Mouse (Mus musculus) heart, embryonic 16.5 days (tissue): Measurements from ENCODE around the gene Ccsap. TPM values are rescaled to one million over a fixed set of nuclear protein-coding genes. Genes with fewer than 3 reads are reported as not detected.

Experiments
- ATAC-seq: fragments of 200-750 bp; cut with Nextera tagmentation; replicated peaks from 2 replicates; pipeline ENCODE4 v1.8.0; 2017; ENCODE audit warnings: moderate number of reproducible peaks; ENCODE audit not compliant: insufficient read depth, low FRiP score; ENCODE audit errors: extremely low read depth
- H3K27ac ChIP-seq: fragments of 300-500 bp; sonication (generic); 2 replicates; pipeline ENCODE4 v1.5.1; 2014; ENCODE audit warnings: mild to moderate bottlenecking, low read length, control low read depth, moderate library complexity
- H3K27me3 ChIP-seq: fragments of 300-500 bp; sonication (generic); 2 replicates; pipeline ENCODE4 v1.6.1; 2014; ENCODE audit warnings: low read length, mixed read lengths; ENCODE audit not compliant: control insufficient read depth, insufficient read depth
- H3K36me3 ChIP-seq: fragments of 300-500 bp; sonication (generic); 2 replicates; pipeline ENCODE4 v1.6.1; 2014; ENCODE audit not compliant: control insufficient read depth, insufficient read depth
- H3K4me1 ChIP-seq: fragments of 300-500 bp; sonication (generic); 2 replicates; pipeline ENCODE4 v1.6.1; 2014; ENCODE audit warnings: low read length, mixed read lengths; ENCODE audit not compliant: control insufficient read depth, insufficient read depth
- H3K4me2 ChIP-seq: fragments of 300-500 bp; sonication (generic); 2 replicates; pipeline ENCODE4 v1.6.1; 2014; ENCODE audit warnings: low read depth, mild to moderate bottlenecking, control low read depth, low read length
- H3K4me3 ChIP-seq: fragments of 300-500 bp; sonication (generic); 2 replicates; pipeline ENCODE4 v1.5.1; 2014; ENCODE audit warnings: mild to moderate bottlenecking, control low read depth, low read length
- H3K9ac ChIP-seq: fragments of 300-500 bp; sonication (generic); 2 replicates; pipeline ENCODE4 v1.6.1; 2014; ENCODE audit warnings: low read length, control low read depth
- H3K9me3 ChIP-seq: fragments of 300-500 bp; sonication (generic); replicated peaks from 2 replicates; pipeline ENCODE4 v1.6.1; 2016; ENCODE audit warnings: low read length; ENCODE audit not compliant: control insufficient read depth
- WGBS: fragments of 180-500 bp; shearing (Covaris S2); extraction: QIAGEN DNeasy Blood & Tissue Kit; methylation state at CpG from one replicate; pipeline ENCODE4 v1.1.7; 2014; 5-methylcytosine and 5-hydroxymethylcytosine counted together
- polyA plus RNA-seq: library from polyadenylated mRNA; unstranded; fragments of >200 nt; fragmentation: Nextera tagmentation; extraction: Ambion mirVana; gene quantifications from 2 replicates; pipeline ENCODE4 v1.2.1, GENCODE M21; 2015

Ccsap gene
- polyA plus RNA-seq, 1 experiment from 2014 or later = 2.7 TPM

- no peak overlapping the region for H3K9ac ChIP-seq
- 74% methylated on average over 6 of the region's 6 CpGs for WGBS
- peaks cover 17% of the 10 kb centered on the region for H3K4me1 ChIP-seq
- H3K27me3 ChIP-seq = no peaks in the 10 kb centered on the region
- H3K4me2 ChIP-seq = no peak overlapping the region; the same call in 1 of the 2 replicates
- H3K9me3 ChIP-seq = no peaks in the 10 kb centered on the region
- H3K27ac ChIP-seq = no peak overlapping the region
- H3K36me3 ChIP-seq = no peaks in the 10 kb centered on the region
- ATAC-seq = no peak
- no peak overlapping the region for H3K4me3 ChIP-seq
Measured at GRCm38 (mm10) chr8:123807852-123808573, 52.0 kb downstream of the Ccsap start.

- peak; percentile 46; the same call in 1 of the 2 replicates for ATAC-seq
Measured at GRCm38 (mm10) chr8:123807024-123807431, 53.0 kb downstream of the Ccsap start.

GRCm38 (mm10) chr8:123806374-123806935, 53.6 kb downstream of the Ccsap start:
- peak; percentile 42; the same call in 1 of the 2 replicates for ATAC-seq
- peak overlapping the region; percentile 84 for H3K9ac ChIP-seq
- peak overlapping the region; percentile 65 for H3K4me2 ChIP-seq
- H3K4me3 ChIP-seq = peak overlapping the region; percentile 67
- H3K4me1 ChIP-seq = peaks cover 17% of the 10 kb centered on the region
- H3K36me3 ChIP-seq = no peaks in the 10 kb centered on the region
- H3K27ac ChIP-seq = peak overlapping the region; percentile 17; the same call in 1 of the 2 replicates
- H3K9me3 ChIP-seq = no peaks in the 10 kb centered on the region
- H3K27me3 ChIP-seq = no peaks in the 10 kb centered on the region
- 6% methylated on average over 12 of the region's 12 CpGs for WGBS

More at GRCm38 (mm10) chr8:123807024-123807431, 53.0 kb downstream of the Ccsap start:
- H3K4me3 ChIP-seq = peak overlapping the region; percentile 67
- no peaks in the 10 kb centered on the region for H3K36me3 ChIP-seq
- no peaks in the 10 kb centered on the region for H3K9me3 ChIP-seq
- H3K4me1 ChIP-seq = peaks cover 17% of the 10 kb centered on the region
- peak overlapping the region; percentile 15; the same call in 1 of the 2 replicates for H3K9ac ChIP-seq
- WGBS = 7% methylated on average over 14 of the region's 14 CpGs
- no peaks in the 10 kb centered on the region for H3K27me3 ChIP-seq
- peak overlapping the region; percentile 65 for H3K4me2 ChIP-seq
- H3K27ac ChIP-seq = no peak overlapping the region

- peak within 1 kb of the TSS; percentile 67 for H3K4me3 ChIP-seq
- peaks cover 17% of the 10 kb centered on the region for H3K4me1 ChIP-seq
- under 1% methylated on average over 48 of the region's 48 CpGs for WGBS
- H3K9me3 ChIP-seq = peaks cover 1% of the 10 kb centered on the region; the same call in 1 of the 2 replicates
- H3K27ac ChIP-seq = peak within 1 kb of the TSS; percentile 17
- H3K4me2 ChIP-seq = peak within 1 kb of the TSS; percentile 65
- peak within 1 kb of the TSS; percentile 84 for H3K9ac ChIP-seq
- H3K27me3 ChIP-seq = no peaks in the 10 kb centered on the region
- H3K36me3 ChIP-seq = no peaks in the 10 kb centered on the region
- ATAC-seq = peak; percentile 90
Measured at GRCm38 (mm10) chr8:123805718-123806373, 54.2 kb downstream of the Ccsap start, which contains the start of gene Rab4a. Rab4a (plus strand) TSS chr8:123805985.

- Histone ChIP-seq H3K4me1 (peaks cover 17% of the 10 kb centered on the region), H3K36me3 (no peaks in the 10 kb centered on the region), H3K9ac (peak overlapping the region; percentile 84), H3K4me2 (peak overlapping the region; percentile 65), H3K9me3 (peaks cover 2% of the 10 kb centered on the region; the same call in 1 of the 2 replicates), H3K4me3 (peak overlapping the region; percentile 67), H3K27ac (no peak overlapping the region; the same call in 1 of the 2 replicates), H3K27me3 (no peaks in the 10 kb centered on the region)
- ATAC-seq = no peak; the same call in 1 of the 2 replicates
- WGBS = 23% methylated on average over 15 of the region's 15 CpGs
Measured at GRCm38 (mm10) chr8:123805209-123805717, 54.7 kb downstream of the Ccsap start.

- ATAC-seq = no peak
- 86% methylated on average over 7 of the region's 7 CpGs for WGBS
- Histone ChIP-seq H3K9ac (no peak overlapping the region), H3K27ac (no peak overlapping the region), H3K4me3 (no peak overlapping the region), H3K36me3 (no peaks in the 10 kb centered on the region), H3K9me3 (peaks cover 2% of the 10 kb centered on the region; the same call in 1 of the 2 replicates), H3K4me2 (no peak overlapping the region), H3K27me3 (no peaks in the 10 kb centered on the region), H3K4me1 (peaks cover 17% of the 10 kb centered on the region)
Measured at GRCm38 (mm10) chr8:123804586-123804985, 55.4 kb downstream of the Ccsap start.

GRCm38 (mm10) chr8:123803639-123804038, 56.4 kb downstream of the Ccsap start:
- WGBS = 64% methylated on average over 1 of the region's 1 CpGs
- no peak overlapping the region for H3K4me3 ChIP-seq
- H3K9me3 ChIP-seq = peaks cover 2% of the 10 kb centered on the region; the same call in 1 of the 2 replicates
- ATAC-seq = no peak
- H3K4me2 ChIP-seq = no peak overlapping the region
- H3K27ac ChIP-seq = no peak overlapping the region
- H3K9ac ChIP-seq = no peak overlapping the region
- no peaks in the 10 kb centered on the region for H3K36me3 ChIP-seq
- H3K4me1 ChIP-seq = peaks cover 17% of the 10 kb centered on the region
- H3K27me3 ChIP-seq = no peaks in the 10 kb centered on the region

GRCm38 (mm10) chr8:123801538-123801937, 58.5 kb downstream of the Ccsap start:
- Histone ChIP-seq H3K27ac (no peak overlapping the region), H3K4me1 (peaks cover 6% of the 10 kb centered on the region), H3K4me3 (no peak overlapping the region), H3K4me2 (no peak overlapping the region), H3K9me3 (peaks cover 2% of the 10 kb centered on the region; the same call in 1 of the 2 replicates), H3K27me3 (no peaks in the 10 kb centered on the region), H3K36me3 (no peaks in the 10 kb centered on the region), H3K9ac (no peak overlapping the region)
- WGBS = 83% methylated on average over 2 of the region's 2 CpGs
- ATAC-seq = no peak
